Comparison of ENCODE assay signal across 12 mouse cellular contexts in the genomic region with DNA sequence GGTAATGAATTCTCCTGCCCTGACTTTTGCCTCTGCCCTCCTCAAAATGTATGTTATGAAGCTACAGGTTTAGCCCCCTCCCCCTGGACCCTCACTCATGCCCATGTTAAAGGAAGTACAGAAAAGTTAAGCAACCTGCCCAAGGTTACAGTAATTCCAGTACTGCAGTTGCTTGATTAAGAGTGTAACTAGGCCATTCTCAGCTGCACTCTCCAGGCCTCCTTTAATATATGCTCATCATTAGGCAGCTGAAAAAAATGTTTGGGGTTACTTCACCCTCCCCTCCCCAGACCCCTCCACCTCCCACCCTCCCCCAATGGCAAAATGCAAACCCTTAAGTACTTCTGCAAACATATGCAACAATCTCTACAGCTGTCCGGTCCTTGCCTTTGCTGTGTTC.
DNase-seq lines count a peak whose midpoint lies in the region; ATAC-seq and TF ChIP-seq lines count a peak whose summit lies in the region.
"Had no signal": no experiment of that assay in that cellular context is flagged by ENCODE, and none has a peak within 500 bp of the region (broad histone marks: within the 10 kb centered on the region; RNA-seq: fewer than 3 reads in every experiment).

No protein-coding gene starts in this region.

- WGBS in heart, embryonic 15.5 days: 57% methylated on average over 1 of the region's 1 CpGs
- WGBS in midbrain, embryonic 10.5 days: 61% methylated on average over 1 of the region's 1 CpGs
- 71% methylated on average over 1 of the region's 1 CpGs for WGBS in midbrain, postnatal 0 days
- WGBS in embryonic facial prominence, embryonic 14.5 days: no CpG with 5 or more reads among the region's 1 CpGs
- no CpG with 5 or more reads among the region's 1 CpGs for WGBS in macrophage (ENCODE audit: missing documents)
- 83% methylated on average over 1 of the region's 1 CpGs for WGBS in liver, postnatal 0 days (ENCODE audit: insufficient replicate concordance)

- H3K9me3 ChIP-seq in heart, embryonic 15.5 days (replicated peaks): no peaks in the 10 kb centered on the region
- H3K9me3 ChIP-seq in midbrain, embryonic 10.5 days (replicated peaks): no peaks in the 10 kb centered on the region
- H3K9me3 ChIP-seq in midbrain, postnatal 0 days (ENCODE audit: low read length): no peaks in the 10 kb centered on the region
- no peaks in the 10 kb centered on the region for H3K9me3 ChIP-seq in embryonic facial prominence, embryonic 14.5 days (ENCODE audit: control insufficient read depth, low read length)
- no peaks in the 10 kb centered on the region for H3K9me3 ChIP-seq in liver, postnatal 0 days (ENCODE audit: low read length)
- H3K9me3 ChIP-seq: megakaryocyte, embryonic 14.5 days; neural tube, embryonic 12.5 days had no signal

- TF ChIP-seq CTCF in midbrain, postnatal 0 days (IDR thresholded peaks at IDR 0.05): no peak
- TF ChIP-seq CTCF in liver, postnatal 0 days (IDR thresholded peaks at IDR 0.05; ENCODE audit: low read depth): no peak

- no peak overlapping the region for H3K4me3 ChIP-seq in heart, embryonic 15.5 days
- H3K4me3 ChIP-seq in midbrain, embryonic 10.5 days: no peak overlapping the region
- no peak overlapping the region for H3K4me3 ChIP-seq in midbrain, postnatal 0 days (ENCODE audit: low read depth, low read length)
- H3K4me3 ChIP-seq in embryonic facial prominence, embryonic 14.5 days (ENCODE audit: low read depth, low read length): no peak overlapping the region
- no peak overlapping the region for H3K4me3 ChIP-seq in macrophage (ENCODE audit: inconsistent target)
- no peak overlapping the region for H3K4me3 ChIP-seq in liver, postnatal 0 days (ENCODE audit: low read depth, low read length)
- H3K4me3 ChIP-seq: megakaryocyte, embryonic 14.5 days; neural tube, embryonic 12.5 days had no signal

- DNase-seq in heart, postnatal 4 days: no peak
- DNase-seq in midbrain, embryonic 10.5 days (ENCODE audit: low spot score): no peak
- no peak for DNase-seq in midbrain, postnatal 0 days (ENCODE audit: low spot score)
- DNase-seq in embryonic facial prominence, embryonic 14.5 days (ENCODE audit: low spot score): no peak
- no peak for DNase-seq in liver, postnatal 0 days

- peaks cover 13% of the 10 kb centered on the region for H3K4me1 ChIP-seq in heart, embryonic 15.5 days (replicated peaks)
- H3K4me1 ChIP-seq in midbrain, embryonic 10.5 days: peaks cover 27% of the 10 kb centered on the region
- no peaks in the 10 kb centered on the region for H3K4me1 ChIP-seq in midbrain, postnatal 0 days (ENCODE audit: insufficient read depth, low read length)
- peaks cover 24% of the 10 kb centered on the region for H3K4me1 ChIP-seq in embryonic facial prominence, embryonic 14.5 days (ENCODE audit: control insufficient read depth, insufficient read depth, low read length)
- no peaks in the 10 kb centered on the region for H3K4me1 ChIP-seq in liver, postnatal 0 days (ENCODE audit: insufficient read depth)

- peak overlapping the region; percentile 39; the same call in 1 of the 2 replicates for H3K27ac ChIP-seq in heart, embryonic 15.5 days
- H3K27ac ChIP-seq in midbrain, embryonic 10.5 days (replicated peaks): peak overlapping the region; percentile 67
- H3K27ac ChIP-seq in midbrain, postnatal 0 days (ENCODE audit: low read depth, low read length): no peak overlapping the region
- peak overlapping the region; percentile 79 for H3K27ac ChIP-seq in embryonic facial prominence, embryonic 14.5 days (replicated peaks; ENCODE audit: low read depth, low read length)
- peak overlapping the region; percentile 98 for H3K27ac ChIP-seq in macrophage
- no peak overlapping the region for H3K27ac ChIP-seq in liver, postnatal 0 days (ENCODE audit: low read depth)
- H3K27ac ChIP-seq: hindbrain, embryonic 14.5 days; neural tube, embryonic 12.5 days had no signal

- H3K4me2 ChIP-seq in heart, embryonic 15.5 days: no peak overlapping the region
- H3K4me2 ChIP-seq in midbrain, postnatal 0 days (ENCODE audit: low read depth, low read length, poor library complexity, severe bottlenecking): no peak overlapping the region
- no peak overlapping the region for H3K4me2 ChIP-seq in embryonic facial prominence, embryonic 14.5 days (ENCODE audit: low read depth, low read length)
- no peak overlapping the region for H3K4me2 ChIP-seq in liver, postnatal 0 days (ENCODE audit: low read depth, low read length)
- H3K4me2 ChIP-seq: hindbrain, embryonic 14.5 days; liver, embryonic 11.5 days; neural tube, embryonic 12.5 days had no signal

- H3K36me3 ChIP-seq in heart, embryonic 15.5 days: no peaks in the 10 kb centered on the region
- H3K36me3 ChIP-seq in midbrain, embryonic 10.5 days: no peaks in the 10 kb centered on the region
- no peaks in the 10 kb centered on the region for H3K36me3 ChIP-seq in midbrain, postnatal 0 days (ENCODE audit: insufficient read depth, low read length)
- no peaks in the 10 kb centered on the region for H3K36me3 ChIP-seq in embryonic facial prominence, embryonic 14.5 days (ENCODE audit: control insufficient read depth, insufficient read depth, low read length)
- no peaks in the 10 kb centered on the region for H3K36me3 ChIP-seq in macrophage (ENCODE audit: inconsistent target)
- H3K36me3 ChIP-seq in liver, postnatal 0 days (replicated peaks; ENCODE audit: insufficient read depth, low read length): no peaks in the 10 kb centered on the region
- H3K36me3 ChIP-seq: neural tube, embryonic 12.5 days had no signal

- no peak for ATAC-seq in heart, embryonic 15.5 days (replicated peaks; ENCODE audit: insufficient number of reproducible peaks, insufficient read depth, low FRiP score, low read depth)
- no peak for ATAC-seq in midbrain, postnatal 0 days (ENCODE audit: low FRiP score)
- ATAC-seq in embryonic facial prominence, embryonic 14.5 days (ENCODE audit: low read depth): 0 out of 2 replicates have a peak, but pooled peaks have one; percentile 2
- no peak for ATAC-seq in liver, postnatal 0 days
- no peak for ATAC-seq in cerebellum, adult (ENCODE audit: insufficient number of reproducible peaks, low FRiP score, low TSS enrichment)

- H3K9ac ChIP-seq in heart, embryonic 15.5 days: no peak overlapping the region
- H3K9ac ChIP-seq in midbrain, postnatal 0 days (replicated peaks; ENCODE audit: low read length, poor library complexity, severe bottlenecking): no peak overlapping the region
- H3K9ac ChIP-seq in embryonic facial prominence, embryonic 14.5 days (ENCODE audit: low read depth, low read length): no peak overlapping the region
- no peak overlapping the region for H3K9ac ChIP-seq in liver, postnatal 0 days (replicated peaks)
- H3K9ac ChIP-seq: hindbrain, embryonic 14.5 days; neural tube, embryonic 12.5 days had no signal

- no peaks in the 10 kb centered on the region for H3K27me3 ChIP-seq in heart, embryonic 15.5 days
- H3K27me3 ChIP-seq in midbrain, embryonic 10.5 days (ENCODE audit: low read depth, poor library complexity, severe bottlenecking): no peaks in the 10 kb centered on the region
- no peaks in the 10 kb centered on the region for H3K27me3 ChIP-seq in midbrain, postnatal 0 days (ENCODE audit: insufficient read depth, low read length)
- H3K27me3 ChIP-seq in embryonic facial prominence, embryonic 14.5 days (replicated peaks; ENCODE audit: control insufficient read depth, insufficient read depth, low read length): no peaks in the 10 kb centered on the region
- H3K27me3 ChIP-seq in liver, postnatal 0 days (ENCODE audit: insufficient read depth, low read length): no peaks in the 10 kb centered on the region
- H3K27me3 ChIP-seq: megakaryocyte, embryonic 14.5 days; neural tube, embryonic 12.5 days had no signal

- no peak for TF ChIP-seq EP300 in liver, postnatal 0 days (IDR thresholded peaks at IDR 0.05; ENCODE audit: low read depth)

- H3K79me2 ChIP-seq in macrophage (ENCODE audit: inconsistent target): no peaks in the 10 kb centered on the region

Comparison
In these comparisons a context has a peak if more than half of its experiments do, and no peak if none do; other contexts are left out.
1. H3K27ac ChIP-seq: peak in heart, embryonic 15.5 days (single experiment), midbrain, embryonic 10.5 days (single experiment), embryonic facial prominence, embryonic 14.5 days (single experiment) and macrophage (single experiment); none in midbrain, postnatal 0 days (single experiment) and liver, postnatal 0 days (single experiment).